Mouse (Mus musculus) midbrain, embryonic 11.5 days (tissue): ENCODE results near the gene Fbxo42. TPM values are rescaled to one million over a fixed set of nuclear protein-coding genes. Genes with fewer than 3 reads are reported as not detected.

Experiments
- ATAC-seq: fragments of 200-750 bp; cut with Nextera tagmentation; 2 replicates; pipeline ENCODE4 v1.8.0; 2017; ENCODE audit warnings: moderate TSS enrichment, moderate library complexity; ENCODE audit not compliant: low FRiP score
- DNase-seq: peaks from one replicate; pipeline ENCODE4 v3.0.0; 2015; ENCODE audit warnings: low spot score; ENCODE audit errors: missing footprints
- H3K27ac ChIP-seq: fragments of 300-500 bp; sonication (generic); 2 replicates; pipeline ENCODE4 v1.5.1; 2014; ENCODE audit warnings: low read depth, low read length
- H3K27me3 ChIP-seq: fragments of 300-500 bp; sonication (generic); 2 replicates; pipeline ENCODE4 v1.6.1; 2014; ENCODE audit warnings: mild to moderate bottlenecking, low read length, moderate library complexity, mixed read lengths; ENCODE audit not compliant: control insufficient read depth, insufficient read depth
- H3K36me3 ChIP-seq: fragments of 300-500 bp; sonication (generic); 2 replicates; pipeline ENCODE4 v1.6.1; 2014; ENCODE audit warnings: mild to moderate bottlenecking, low read length, moderate library complexity, mixed read lengths; ENCODE audit not compliant: control insufficient read depth, insufficient read depth
- H3K4me1 ChIP-seq: fragments of 300-500 bp; sonication (generic); 2 replicates; pipeline ENCODE4 v1.6.1; 2014; ENCODE audit warnings: low read length; ENCODE audit not compliant: control insufficient read depth, insufficient read depth
- H3K4me2 ChIP-seq: fragments of 300-500 bp; sonication (generic); 2 replicates; pipeline ENCODE4 v1.6.1; 2014; ENCODE audit warnings: mild to moderate bottlenecking, moderate library complexity
- H3K4me3 ChIP-seq: fragments of 300-500 bp; sonication (generic); 2 replicates; pipeline ENCODE4 v1.5.1; 2014; ENCODE audit warnings: low read depth, low read length
- H3K9ac ChIP-seq: fragments of 300-500 bp; sonication (generic); 2 replicates; pipeline ENCODE4 v1.6.1; 2014; ENCODE audit warnings: low read length
- H3K9me3 ChIP-seq: fragments of 300-500 bp; sonication (generic); 2 replicates; pipeline ENCODE4 v1.6.1; 2016; ENCODE audit warnings: low read length; ENCODE audit not compliant: control insufficient read depth
- WGBS: fragments of 180-500 bp; shearing (Covaris S2); extraction: QIAGEN DNeasy Blood & Tissue Kit; methylation state at CpG from one replicate; pipeline ENCODE4 v1.1.7; 2014; 5-methylcytosine and 5-hydroxymethylcytosine counted together
- polyA plus RNA-seq: library from polyadenylated mRNA; unstranded; fragments of >200 nt; fragmentation: Nextera tagmentation; extraction: Ambion mirVana; gene quantifications from 2 replicates; pipeline ENCODE4 v1.2.1, GENCODE M21; 2014

The Fbxo42 gene
- polyA plus RNA-seq, 1 experiment from 2014 or later, result 22.4 TPM

DNA sequence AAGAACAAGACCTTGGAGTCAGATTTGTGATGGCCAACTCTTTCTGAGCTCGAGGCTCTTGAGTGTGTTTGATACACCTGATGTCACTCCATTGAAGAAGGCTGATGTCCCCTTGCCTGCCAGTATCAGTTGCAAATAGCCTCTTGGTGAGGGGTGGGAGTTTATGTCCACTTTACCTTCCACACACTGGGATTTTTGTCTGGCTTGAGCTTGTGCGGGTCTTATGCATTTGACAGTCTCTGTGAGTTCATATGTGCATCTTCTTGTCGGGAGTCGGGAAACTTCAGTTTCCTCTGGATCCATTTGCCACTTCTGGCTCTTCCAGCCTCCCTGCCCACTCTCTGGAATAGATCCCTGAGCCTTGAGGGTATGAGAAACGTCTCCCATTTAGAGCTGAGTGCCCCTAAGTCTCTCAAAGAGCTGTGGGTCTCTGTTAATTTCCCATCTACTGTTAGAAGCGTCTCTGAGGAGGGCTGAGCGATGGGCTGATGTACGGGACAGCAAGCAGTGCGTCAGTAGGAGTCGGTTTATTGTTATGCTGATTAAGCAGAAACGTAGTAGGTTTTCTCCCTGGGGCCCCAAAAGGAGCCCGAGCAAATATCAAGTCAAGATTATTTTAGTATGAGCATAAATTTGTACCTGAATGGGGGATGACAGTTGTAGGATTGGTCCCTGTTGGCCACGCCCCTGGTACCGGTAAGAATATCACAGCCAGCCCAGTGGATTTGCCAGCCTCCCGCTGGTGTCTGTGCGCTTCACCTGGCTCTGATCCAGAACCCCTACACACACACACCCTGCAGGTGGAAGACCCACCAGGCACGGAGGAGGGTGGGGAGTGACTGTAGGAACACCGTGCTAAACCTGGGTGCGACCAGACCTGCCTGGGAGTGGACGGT is 91.0 kb downstream of the Fbxo42 start:
- WGBS, result 4% methylated on average over 20 of the region's 20 CpGs
- peak; percentile 89 for DNase-seq
- Histone ChIP-seq H3K27ac (no peak overlapping the region), H3K9me3 (no peaks in the 10 kb centered on the region), H3K27me3 (peaks cover 59% of the 10 kb centered on the region), H3K36me3 (no peaks in the 10 kb centered on the region), H3K4me1 (peaks cover 15% of the 10 kb centered on the region), H3K9ac (peak overlapping the region; percentile 33; the same call in 1 of the 2 replicates), H3K4me2 (peak overlapping the region; percentile 55), H3K4me3 (peak overlapping the region; percentile 27)
- no peak for ATAC-seq

DNA sequence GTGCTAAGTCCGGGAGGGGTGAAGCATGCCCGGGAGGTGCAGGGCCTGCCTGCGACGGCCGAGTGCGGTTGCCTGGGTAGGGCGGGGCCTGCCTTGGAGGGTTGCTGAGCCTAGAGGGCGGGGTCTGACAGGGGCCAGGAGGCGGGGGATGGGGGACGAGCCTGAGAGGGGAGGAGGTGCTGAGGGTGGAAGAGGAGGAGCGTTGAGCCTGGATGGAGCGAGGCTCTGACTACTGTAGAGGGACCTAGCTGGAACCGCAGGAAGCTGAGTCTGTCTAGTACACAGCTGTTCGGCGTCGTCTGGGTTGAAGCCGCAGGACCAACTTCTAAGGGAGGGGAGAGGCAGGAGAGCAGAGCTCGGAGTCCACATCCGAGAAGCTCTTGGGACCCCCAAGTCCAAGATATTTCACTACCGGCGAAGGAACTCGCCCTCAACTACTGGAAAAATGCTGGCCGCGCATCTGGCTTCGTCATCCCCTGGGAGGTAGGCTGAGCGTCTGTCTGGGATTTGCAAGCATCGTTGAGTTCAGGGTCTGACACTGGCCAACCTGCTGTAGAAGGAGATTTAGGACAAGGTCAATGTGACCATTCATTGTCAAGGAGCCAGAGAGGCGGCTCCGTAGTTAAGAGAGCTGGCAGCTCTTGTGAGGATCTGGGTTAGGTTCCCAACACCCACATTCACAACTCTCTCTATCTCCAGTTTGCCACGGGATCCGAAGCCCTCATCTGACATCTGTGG is 91.8 kb downstream of the Fbxo42 start, which contains the start of gene Arhgef19:
TSS of gene Arhgef19 (plus strand) at position 112 of the 738 bp plus-strand sequence.
- Histone ChIP-seq H3K9me3 (no peaks in the 10 kb centered on the region), H3K27ac (no peak within 1 kb of the TSS), H3K27me3 (peaks cover 62% of the 10 kb centered on the region), H3K36me3 (no peaks in the 10 kb centered on the region), H3K4me2 (peak within 1 kb of the TSS; percentile 55), H3K4me3 (peak within 1 kb of the TSS; percentile 27), H3K4me1 (peaks cover 15% of the 10 kb centered on the region), H3K9ac (peak within 1 kb of the TSS; percentile 33)
- WGBS, result 3% methylated on average over 31 of the region's 31 CpGs
- peak; percentile 97 for DNase-seq
- peak; percentile 89 for ATAC-seq

DNA sequence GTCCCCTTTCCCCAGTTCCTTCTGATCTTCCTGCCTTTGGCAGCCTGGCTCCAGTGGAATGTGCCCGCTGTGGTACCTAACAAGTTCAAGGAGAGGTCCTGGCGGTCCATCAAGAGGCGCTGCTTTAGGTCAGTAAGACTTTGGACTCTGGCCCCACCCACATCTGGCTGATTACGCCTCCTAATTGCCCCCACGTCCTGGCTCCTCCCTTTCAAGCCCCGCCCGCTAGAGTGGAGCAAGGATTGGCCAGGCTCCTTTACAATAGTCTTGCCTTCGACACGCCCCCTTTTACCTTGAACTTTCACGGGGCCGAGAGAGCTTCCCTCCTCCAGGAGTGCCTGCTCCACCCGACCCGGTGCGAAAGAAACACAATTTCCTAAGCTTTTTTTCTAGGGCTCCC is 92.9 kb downstream of the Fbxo42 start:
- WGBS, result 2% methylated on average over 14 of the region's 14 CpGs
- Histone ChIP-seq H3K9ac (no peak overlapping the region), H3K27ac (no peak overlapping the region), H3K9me3 (no peaks in the 10 kb centered on the region), H3K27me3 (peaks cover 73% of the 10 kb centered on the region), H3K4me1 (peaks cover 21% of the 10 kb centered on the region), H3K36me3 (no peaks in the 10 kb centered on the region), H3K4me3 (no peak overlapping the region), H3K4me2 (no peak overlapping the region)
- ATAC-seq (no peak), DNase-seq (peak; percentile 85)

DNA sequence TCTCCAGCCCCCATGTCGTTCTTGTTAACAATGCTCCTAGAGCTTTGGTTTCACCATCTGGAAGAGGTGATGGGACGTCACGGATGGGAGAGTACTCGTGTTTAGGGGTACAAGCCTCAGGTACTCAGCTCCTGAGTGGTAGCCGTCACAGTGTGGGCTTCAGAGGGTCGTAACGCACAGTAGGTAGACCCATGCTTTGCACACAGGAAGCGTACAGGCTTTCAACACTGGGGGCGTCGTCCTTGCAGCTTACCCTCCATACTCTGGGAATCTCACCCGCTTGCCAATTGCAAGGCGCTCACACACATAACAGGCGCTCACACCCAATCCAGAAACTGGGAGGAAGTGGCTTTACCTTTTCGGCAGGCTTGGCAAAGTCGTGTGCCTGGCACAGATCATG is 94.1 kb downstream of the Fbxo42 start:
- 36% methylated on average over 15 of the region's 15 CpGs for WGBS
- no peak overlapping the region for H3K9ac ChIP-seq

DNA sequence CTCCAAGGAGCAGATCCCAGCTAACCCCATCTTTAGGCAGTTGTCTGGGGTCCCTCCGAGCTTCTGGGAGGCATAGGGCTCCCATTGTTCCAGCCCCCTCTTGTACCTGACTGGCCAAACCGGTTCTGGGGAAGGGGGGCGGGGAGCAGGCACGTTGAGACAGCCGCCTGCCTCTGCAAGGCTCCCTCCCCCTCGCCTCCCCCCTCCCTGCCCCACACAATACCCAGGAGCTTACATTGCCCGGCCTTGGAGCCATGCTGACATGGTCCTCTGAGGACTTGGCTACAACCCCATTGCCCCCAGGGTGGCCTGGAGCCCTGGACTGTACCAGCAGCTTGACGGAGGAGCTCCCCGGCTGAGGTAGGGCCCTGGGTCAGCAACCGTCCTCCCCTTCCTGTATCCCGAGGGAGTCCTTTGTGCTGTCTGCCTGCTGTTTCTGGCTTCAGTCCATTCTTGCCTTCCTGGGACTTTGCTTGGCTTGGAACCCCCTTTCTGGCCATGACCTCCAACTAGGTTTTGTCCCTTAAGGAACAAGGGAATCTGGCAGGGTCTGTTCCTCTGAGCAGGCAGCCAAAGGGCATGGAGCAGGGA is 95.0 kb downstream of the Fbxo42 start:
- DNase-seq, result no peak
- WGBS, result 6% methylated on average over 10 of the region's 11 CpGs
- Histone ChIP-seq H3K27me3 (peaks cover 94% of the 10 kb centered on the region), H3K27ac (no peak overlapping the region), H3K36me3 (no peaks in the 10 kb centered on the region), H3K9me3 (no peaks in the 10 kb centered on the region), H3K4me2 (no peak overlapping the region), H3K4me1 (peaks cover 33% of the 10 kb centered on the region), H3K4me3 (no peak overlapping the region), H3K9ac (no peak overlapping the region)
- ATAC-seq, result no peak

More for the DNA sequence above, 94.1 kb downstream of the Fbxo42 start:
- H3K4me3 ChIP-seq, result no peak overlapping the region
- no peak for ATAC-seq
- no peak overlapping the region for H3K27ac ChIP-seq
- H3K36me3 ChIP-seq, result no peaks in the 10 kb centered on the region
- H3K4me1 ChIP-seq, result peaks cover 29% of the 10 kb centered on the region
- no peak overlapping the region for H3K4me2 ChIP-seq
- H3K9me3 ChIP-seq, result no peaks in the 10 kb centered on the region
- no peak for DNase-seq
- peaks cover 85% of the 10 kb centered on the region for H3K27me3 ChIP-seq

DNA sequence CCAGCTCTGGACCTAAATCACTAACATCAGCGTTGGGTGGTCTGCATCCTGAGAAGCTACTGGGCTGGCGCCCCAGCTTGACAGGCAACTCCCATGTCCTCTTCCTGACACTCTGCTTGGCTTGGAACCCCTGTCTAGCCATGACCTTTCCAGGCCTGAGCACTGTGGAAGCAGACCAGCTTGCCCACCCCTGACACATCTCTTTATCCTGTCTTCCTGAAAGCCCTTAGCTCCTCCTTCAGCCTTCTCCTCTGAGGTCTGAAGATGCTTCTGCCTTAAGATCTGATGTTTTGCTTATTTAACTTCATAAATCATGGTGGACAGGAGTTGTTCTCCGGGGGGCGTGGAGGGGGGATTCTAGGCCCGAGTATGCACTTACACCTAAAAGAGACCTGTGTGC is 95.9 kb downstream of the Fbxo42 start:
- no peak overlapping the region for H3K9ac ChIP-seq
- H3K4me3 ChIP-seq, result no peak overlapping the region
- H3K4me2 ChIP-seq, result no peak overlapping the region
- no peak overlapping the region for H3K27ac ChIP-seq
- H3K4me1 ChIP-seq, result peaks cover 34% of the 10 kb centered on the region
- peaks cover 95% of the 10 kb centered on the region for H3K27me3 ChIP-seq
- H3K9me3 ChIP-seq, result no peaks in the 10 kb centered on the region
- no peak for ATAC-seq
- DNase-seq, result no peak
- WGBS, result 67% methylated on average over 5 of the region's 5 CpGs
- no peaks in the 10 kb centered on the region for H3K36me3 ChIP-seq

DNA sequence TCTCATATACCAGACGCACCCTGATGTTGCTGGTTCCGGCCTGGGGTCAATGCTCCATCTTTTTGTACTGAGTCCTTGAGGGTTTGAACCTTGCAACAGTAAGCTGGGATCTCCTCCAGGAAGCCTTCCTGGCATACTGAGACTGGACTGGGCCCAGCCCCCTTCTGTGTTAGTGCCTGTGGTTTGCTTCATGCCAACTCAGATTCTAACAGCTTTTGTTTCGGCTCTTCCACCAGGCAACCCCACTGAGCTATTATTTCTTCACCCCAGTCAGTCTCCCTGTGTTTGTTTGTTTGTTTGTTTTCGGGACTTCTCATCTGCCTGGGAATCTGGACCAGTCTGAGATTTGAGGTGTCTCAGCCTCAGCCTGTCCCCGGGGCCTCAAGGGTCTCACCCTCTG is 96.7 kb downstream of the Fbxo42 start:
- ATAC-seq (no peak), DNase-seq (no peak)
- Histone ChIP-seq H3K27me3 (peaks cover 95% of the 10 kb centered on the region), H3K9me3 (no peaks in the 10 kb centered on the region), H3K27ac (no peak overlapping the region), H3K4me3 (no peak overlapping the region), H3K4me2 (no peak overlapping the region), H3K9ac (no peak overlapping the region; the same call in 1 of the 2 replicates), H3K36me3 (no peaks in the 10 kb centered on the region), H3K4me1 (peaks cover 29% of the 10 kb centered on the region)
- 44% methylated on average over 5 of the region's 5 CpGs for WGBS

DNA sequence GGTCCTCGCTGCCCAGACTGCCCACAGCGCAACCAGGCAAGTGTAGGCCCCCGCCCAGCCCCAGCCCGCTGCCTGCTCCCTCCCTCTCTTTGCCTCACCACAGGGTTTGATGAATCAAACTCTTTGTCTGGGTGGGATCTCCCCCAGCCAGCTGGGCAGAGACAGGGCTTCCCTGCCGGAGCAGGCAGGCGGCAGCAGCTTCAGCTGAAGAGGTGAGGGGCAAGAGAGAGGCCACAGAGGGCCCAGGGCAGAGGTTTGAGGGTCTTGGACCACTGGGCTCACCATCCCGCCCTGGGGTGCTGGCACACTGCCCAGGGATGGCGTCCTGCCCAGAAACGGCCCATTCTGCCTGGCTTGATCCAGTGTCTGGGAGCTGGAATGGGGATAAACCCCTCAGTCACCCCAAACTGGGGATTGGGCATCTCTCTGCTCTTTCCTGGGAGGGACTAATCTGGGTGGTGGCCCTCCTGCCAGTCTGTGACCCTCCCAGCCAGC is 97.3 kb downstream of the Fbxo42 start:
- peaks cover 23% of the 10 kb centered on the region for H3K4me1 ChIP-seq
- ATAC-seq (no peak), DNase-seq (no peak)
- no peak overlapping the region for H3K4me3 ChIP-seq
- no peaks in the 10 kb centered on the region for H3K36me3 ChIP-seq
- peak overlapping the region; percentile 14; the same call in 1 of the 2 replicates for H3K9ac ChIP-seq
- WGBS, result 10% methylated on average over 9 of the region's 9 CpGs
- H3K4me2 ChIP-seq, result no peak overlapping the region
- peaks cover 92% of the 10 kb centered on the region for H3K27me3 ChIP-seq
- H3K9me3 ChIP-seq, result no peaks in the 10 kb centered on the region
- no peak overlapping the region for H3K27ac ChIP-seq
